Mouse (Mus musculus) gastrocnemius, postnatal 36 days (tissue): ENCODE results near the gene Kcnip1. TPM values are rescaled to one million over a fixed set of nuclear protein-coding genes. Genes with fewer than 3 reads are reported as not detected.

Source experiments
- DNase-seq, 2 experiments: peaks; one replicate each; pipeline ENCODE4 v3.0.0; 2022
- intact Hi-C: fragments of 180-260 bp; cut with DNase I; formaldehyde crosslinking; loops from one replicate; pipeline ENCODE4 v1.15.1; 2025
- total RNA-seq, 2 experiments: library from RNA; stranded (reverse); gene quantifications; 2 replicates each; pipeline ENCODE4 v1.2.3; 2021

The Kcnip1 gene
- total RNA-seq, 2 experiments from 2014 or later: not detected

- intact Hi-C loops: no loop called here
Measured at GRCm38 (mm10) chr11:33944067-33944785, 48.7 kb downstream of the Kcnip1 start.

DNA sequence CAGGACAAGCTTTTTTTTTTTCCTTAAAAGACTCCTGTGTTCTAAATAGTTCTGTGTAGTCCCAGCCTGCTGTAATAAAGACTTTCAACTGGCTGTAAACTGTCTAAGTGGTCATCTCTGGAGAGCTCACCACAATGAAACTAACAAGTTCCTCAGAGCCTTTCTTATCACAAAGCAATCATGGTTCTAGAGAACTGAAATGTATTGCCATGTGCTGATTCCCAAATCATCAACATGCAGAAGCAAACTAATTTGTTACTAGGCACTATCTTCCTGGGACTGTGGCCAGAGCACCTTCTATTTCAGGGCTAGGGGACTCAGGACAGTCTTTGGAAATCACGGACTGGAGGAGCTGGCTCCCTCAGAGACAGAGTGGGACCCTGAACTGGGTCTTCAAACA, 49.4 kb downstream of the Kcnip1 start:
- intact Hi-C loops: no loop called here
- DNase-seq: no peak

More at GRCm38 (mm10) chr11:33944067-33944785, 48.7 kb downstream of the Kcnip1 start:
- no peak for DNase-seq

DNA sequence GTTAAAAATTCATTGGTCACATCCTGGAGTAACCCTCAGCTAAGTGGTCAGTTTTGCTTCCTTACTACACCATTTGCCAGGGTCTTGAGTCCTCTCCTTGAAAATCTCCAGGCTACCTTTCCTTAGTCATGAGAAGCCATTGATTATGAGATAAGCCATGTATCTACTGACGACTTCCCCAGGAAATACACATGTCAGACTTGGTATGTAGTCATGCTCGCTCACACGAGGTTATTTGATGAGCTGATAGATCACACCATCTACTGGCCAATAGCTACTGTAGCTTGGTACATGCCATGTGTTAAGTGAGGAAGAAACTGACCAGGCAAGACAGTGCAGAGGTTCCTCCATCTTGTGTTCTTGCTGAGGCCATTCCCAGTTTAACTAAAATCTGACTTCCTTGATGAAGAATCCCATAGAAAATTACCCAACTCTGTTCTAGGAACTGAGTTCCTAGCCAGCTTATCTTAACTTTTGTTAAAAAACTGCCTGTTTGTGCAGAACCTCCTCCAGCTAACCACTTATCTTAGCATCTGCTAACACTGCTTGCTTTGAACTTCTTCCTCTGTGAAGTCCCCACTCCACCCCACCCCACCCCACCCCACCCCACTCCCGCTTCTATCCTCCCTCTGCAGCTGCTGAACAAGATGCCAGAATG, 53.4 kb downstream of the Kcnip1 start:
- intact Hi-C loops: no loop called here
- DNase-seq: no peak

DNA sequence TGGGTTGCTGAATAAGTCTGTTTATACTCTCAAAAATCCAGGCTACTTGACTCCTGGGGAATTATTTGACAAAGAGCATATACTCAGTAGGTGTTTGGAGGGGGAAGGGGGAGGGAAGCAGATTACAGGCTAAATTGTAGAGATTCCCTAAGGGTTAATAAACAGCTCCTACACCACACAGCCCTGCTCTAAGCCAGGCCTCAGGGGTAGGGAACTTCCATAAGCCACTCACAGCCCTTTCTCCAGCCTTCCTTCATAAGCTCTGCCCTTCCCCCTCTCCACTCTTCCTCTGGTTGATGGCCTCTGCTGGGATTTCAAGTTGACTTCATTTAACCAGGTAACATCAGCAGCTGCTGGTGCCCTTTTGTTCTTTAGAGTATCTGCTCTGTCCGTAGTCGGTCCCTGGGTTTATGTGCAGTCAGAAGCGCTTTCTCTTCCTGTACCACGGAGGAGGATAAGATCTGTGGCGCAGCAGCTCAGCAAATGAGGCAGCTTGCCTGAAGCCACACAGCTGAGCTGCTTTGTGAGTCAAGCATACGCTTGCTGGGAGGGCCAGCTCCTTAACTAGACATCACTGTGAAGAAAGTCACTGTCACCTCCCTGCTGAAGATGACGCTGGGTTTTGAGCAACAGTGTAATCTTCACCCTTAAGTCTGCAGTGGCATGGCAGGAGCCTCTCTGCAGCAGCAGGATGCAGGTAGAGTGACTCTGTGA, 54.2 kb downstream of the Kcnip1 start:
- DNase-seq: no peak
- intact Hi-C loops: no loop called here

- intact Hi-C loops: no loop called here
- DNase-seq: no peak
Measured at GRCm38 (mm10) chr11:33937641-33938040, 55.3 kb downstream of the Kcnip1 start.

- DNase-seq: no peak
- intact Hi-C loops: no loop called here
Measured at GRCm38 (mm10) chr11:33934286-33934685, 58.7 kb downstream of the Kcnip1 start.

DNA sequence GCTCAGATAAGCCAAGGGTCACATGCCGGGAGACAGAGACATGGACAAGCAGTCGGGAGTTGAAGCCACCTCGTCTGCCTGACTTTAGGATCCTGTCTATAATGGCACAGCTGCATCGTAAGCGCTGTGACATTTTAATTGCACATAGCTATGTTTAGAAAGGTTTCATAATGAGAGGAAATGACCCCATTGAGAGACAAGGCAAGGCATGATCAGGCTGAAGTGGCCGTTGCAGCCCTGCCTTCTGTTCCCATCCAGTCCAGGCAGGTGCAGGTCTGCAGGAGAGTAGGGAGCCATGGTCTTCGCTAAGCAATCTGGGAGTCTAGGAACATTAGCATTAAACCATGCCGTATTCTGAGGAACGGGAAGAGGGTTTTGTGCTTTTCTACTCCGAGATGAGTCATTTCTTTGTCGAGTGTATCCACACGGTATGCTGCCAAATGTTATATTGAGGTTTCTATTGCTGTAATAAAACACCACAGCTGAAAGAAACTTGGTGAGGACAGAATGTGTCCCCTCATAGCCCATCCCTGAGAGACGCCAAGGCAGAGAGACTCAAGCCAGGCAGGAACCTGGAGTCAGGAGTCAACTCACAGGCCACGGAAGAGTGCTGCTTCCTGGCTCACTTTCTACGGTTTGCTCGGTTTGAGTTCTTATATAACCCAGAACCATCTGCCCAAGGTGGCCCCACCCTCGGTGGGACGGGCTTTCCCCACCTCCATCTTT, 60.4 kb downstream of the Kcnip1 start:
- no peak for DNase-seq
- intact Hi-C loops: no loop called here

DNA sequence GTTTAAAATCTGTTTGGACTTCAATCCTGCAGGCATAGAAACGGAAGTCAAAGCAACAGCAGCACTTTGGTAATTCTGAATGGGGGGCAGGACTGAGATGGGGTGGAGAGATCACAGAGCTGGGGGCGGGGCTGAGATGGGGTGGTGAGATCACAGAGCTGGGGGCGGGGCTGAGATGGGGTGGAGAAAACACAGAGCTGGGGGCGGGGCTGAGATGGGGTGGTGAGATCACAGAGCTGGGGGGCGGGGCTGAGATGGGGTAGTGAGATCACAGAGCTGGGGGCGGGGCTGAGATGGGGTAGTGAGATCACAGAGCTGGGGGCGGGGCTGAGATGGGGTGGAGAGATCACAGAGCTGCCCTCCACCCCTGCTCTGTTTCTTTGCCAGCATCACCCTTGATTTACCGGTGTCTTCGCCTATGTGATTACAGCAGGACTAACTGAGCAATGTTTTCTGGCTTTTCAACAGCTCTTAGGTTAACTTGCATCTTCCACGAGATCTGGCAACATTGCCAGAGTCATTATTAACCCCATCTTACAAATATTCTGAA, 61.0 kb downstream of the Kcnip1 start:
- no peak for DNase-seq

DNA sequence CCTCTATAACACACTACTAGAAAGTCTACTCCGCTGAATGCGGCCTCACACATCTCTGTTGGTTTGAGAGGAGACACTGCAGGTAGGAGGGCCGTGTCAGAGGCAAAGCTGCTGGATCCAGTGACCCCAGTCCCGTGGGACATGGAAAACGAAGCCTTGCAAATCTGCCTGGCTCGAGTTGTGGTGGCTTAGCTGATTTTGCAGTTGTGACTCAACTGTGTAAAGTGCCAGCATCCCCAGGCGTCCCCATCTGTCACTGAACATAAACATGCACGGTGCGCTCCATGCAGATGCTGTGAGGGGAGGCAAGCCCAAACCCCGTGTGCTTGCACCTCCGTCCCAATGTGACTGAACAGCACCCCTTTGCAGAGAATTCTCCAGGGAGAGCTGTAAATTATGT, 63.5 kb downstream of the Kcnip1 start:
- intact Hi-C loops: no loop called here
- no peak for DNase-seq

More for the DNA sequence above, 61.0 kb downstream of the Kcnip1 start:
- intact Hi-C loops: no loop called here

DNA sequence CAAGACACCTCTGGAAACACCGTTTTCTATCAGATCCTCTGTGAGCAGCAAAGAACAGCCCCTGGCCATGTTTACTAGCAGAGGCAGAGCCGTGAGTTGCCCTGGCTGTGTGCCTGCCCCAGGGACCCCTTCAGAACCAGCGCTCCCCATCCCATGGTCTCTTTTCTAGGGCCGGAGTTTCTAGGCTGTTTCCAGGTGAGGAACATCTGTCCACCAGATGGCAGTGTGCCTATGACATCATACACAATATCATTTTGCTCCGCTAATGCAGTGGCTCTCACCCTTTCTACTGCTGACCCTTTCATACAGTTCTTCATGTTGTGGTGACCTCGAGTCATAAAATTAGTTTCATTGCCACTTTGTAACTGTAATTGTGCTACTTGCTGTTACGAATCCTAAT, 64.3 kb downstream of the Kcnip1 start:
- no peak for DNase-seq
- intact Hi-C loops: no loop called here

DNA sequence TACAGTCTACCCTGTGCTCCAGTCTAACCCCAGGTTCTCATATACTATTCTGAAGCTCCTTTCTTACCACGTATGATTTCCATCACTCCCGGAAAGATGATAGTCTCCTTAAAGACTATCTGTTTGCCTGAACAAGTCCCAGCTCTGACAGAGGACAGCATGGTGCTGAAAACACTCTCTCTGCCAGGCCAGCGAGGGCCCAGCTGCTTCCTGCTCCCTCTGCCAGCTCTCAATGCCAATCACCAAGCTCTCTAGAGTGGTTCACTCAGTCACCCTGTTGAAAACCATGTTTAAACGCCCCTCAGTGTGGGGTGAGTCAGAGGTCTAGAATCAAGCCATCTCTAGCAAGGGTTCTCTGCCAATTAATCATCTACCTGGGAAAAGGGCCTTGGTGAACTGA, 65.1 kb downstream of the Kcnip1 start:
- intact Hi-C loops: no loop called here
- no peak for DNase-seq

DNA sequence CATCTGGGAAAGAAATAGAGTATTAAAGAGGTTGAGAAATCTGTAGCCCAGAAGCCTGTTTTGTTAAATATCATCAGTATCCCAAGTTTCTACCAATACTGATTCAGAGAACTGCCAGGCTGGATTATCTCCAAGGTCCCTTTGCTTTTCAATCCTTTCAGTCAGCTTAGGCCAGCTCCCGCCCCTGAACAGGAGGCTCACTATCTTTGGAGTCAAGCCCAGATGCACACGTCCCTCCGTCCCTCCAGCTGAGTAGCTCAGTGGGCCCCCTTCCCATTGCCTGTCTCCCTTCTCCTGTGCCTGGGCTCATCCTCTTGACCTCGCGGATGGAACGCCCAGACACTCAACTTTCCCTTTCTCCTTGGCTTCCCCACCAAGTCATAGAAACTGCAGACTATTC, 65.6 kb downstream of the Kcnip1 start:
- intact Hi-C loops: no loop called here

DNA sequence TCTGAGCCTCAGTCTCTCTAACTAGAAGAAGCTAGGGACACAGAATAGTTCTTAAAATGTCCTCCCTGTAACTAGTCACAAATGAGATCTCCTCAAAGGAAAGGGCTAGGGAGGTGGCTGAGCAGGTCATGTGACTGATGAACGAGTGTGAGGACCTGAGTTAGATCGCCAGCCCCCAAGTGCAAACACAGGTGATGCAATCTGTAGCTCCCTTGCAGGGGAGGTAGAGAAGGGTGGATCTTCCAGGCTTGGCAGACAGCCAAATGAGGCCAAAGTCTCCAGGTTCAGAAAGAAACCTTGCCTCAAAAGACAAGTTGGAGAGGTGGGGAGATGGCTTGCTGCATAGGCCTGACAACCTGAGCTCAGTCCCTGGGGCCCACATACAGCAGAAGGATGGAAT, 66.4 kb downstream of the Kcnip1 start:
- no peak for DNase-seq
- intact Hi-C loops: no loop called here

More for the DNA sequence above, 65.6 kb downstream of the Kcnip1 start:
- DNase-seq: no peak

DNA sequence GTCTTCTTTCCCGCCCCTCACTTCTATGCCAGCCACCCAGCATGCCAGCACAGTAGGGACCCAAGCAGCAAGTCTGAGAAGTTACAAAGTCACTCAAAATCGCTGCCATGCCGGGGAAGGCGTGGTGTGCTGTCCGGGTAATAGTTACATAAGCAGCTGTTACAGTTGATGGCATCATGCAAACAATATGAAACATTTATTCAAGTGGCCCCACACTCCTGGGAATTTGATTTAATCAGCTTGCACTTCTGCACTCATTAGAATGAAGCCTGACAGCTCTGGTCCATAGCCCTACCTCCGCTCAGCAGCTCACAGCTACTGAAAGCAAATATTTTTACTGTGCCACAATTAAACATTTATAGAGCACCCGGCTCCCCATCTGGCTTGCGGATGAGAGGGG, 67.2 kb downstream of the Kcnip1 start:
- no peak for DNase-seq
- intact Hi-C loops: no loop called here

DNA sequence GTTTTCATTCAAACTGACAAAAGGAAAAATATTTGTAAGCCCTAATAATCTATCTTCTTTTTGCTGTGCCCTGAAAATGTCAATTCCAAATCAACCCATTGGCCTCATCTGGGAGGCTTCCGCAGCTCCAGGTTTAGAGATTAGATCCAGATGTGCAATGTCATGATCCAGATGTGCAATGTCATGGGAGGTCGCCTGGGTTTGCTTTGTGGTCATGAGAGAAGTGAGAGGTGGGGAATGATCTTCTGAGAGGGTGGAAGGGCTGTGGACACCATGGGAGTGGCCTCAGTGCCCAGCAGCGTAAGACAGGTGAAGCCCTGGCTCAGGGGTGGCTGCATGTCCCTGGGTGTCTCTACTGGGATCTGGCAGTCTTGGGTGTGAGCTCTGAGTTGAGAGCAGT, 69.9 kb downstream of the Kcnip1 start:
- intact Hi-C loops: no loop called here
- DNase-seq: no peak

- intact Hi-C loops: no loop called here
- DNase-seq: no peak
Measured at GRCm38 (mm10) chr11:33921451-33921850, 71.5 kb downstream of the Kcnip1 start.

GRCm38 (mm10) chr11:33919826-33920225, 73.1 kb downstream of the Kcnip1 start:
- intact Hi-C loops: no loop called here
- DNase-seq: no peak

DNA sequence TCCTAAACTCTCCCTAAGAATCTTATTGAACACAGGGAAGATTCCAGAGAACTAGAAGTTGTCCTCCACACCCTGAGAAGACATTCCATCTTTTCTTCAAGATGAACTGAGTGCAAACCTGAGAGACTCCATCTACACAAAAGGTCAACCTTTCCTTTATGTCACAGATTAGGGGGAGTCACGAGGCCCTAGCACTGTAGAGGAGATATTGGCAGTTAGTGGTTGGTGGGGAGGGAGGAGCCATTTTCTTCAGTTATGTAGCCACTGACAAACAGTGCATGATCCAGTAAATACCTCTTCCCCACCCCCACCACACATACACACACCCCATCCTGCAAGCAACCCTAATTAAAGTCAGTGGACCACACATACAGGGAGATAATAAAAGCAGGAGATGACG, 74.5 kb downstream of the Kcnip1 start:
- intact Hi-C loops: no loop called here

DNA sequence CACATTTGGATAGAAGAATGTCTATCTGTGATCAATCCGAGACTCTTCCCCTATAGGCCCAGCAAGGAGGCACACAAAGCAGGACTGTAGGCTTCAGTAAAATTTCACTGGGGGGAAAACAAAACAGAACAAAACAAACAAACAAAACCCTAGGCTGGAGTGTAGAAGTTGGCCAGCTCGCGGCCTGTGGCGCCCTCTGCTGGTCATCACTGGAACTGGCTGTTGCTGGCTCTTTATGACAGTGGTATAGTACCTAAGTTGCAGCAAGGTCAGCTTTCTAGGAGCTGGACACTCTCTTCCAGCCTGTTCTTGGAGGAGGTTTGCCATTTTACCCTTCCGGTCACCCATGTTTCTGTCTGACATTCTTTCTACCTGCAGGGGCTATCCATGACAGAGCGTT, 75.4 kb downstream of the Kcnip1 start:
- intact Hi-C loops: loop anchor here (2.0 kb wide), 1 partner anchor 185 kb away; no protein-coding TSS in a partner anchor
- peak in 1 of 2 experiments; percentile 60 for DNase-seq

More for the DNA sequence above, 74.5 kb downstream of the Kcnip1 start:
- no peak for DNase-seq

DNA sequence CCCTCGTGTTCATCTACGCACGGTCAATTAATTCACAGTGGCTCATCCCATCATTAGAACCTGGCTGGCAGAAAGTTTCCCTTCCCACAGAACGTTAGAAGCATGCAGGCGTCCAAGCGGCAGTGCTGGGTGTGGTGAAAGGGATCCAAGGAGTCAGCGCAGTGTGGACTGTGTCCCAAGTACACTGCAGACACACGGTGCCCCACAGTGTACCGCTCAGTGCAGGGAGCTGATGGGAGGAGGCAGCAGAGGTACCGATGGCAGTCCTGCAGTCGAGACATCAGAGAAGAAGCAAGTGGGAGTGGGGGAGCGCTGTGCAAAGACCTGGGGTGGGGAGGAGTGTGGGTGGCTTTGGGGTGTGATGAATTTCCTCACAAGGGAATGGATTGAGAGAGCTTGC, 78.7 kb downstream of the Kcnip1 start:
- intact Hi-C loops: no loop called here
- DNase-seq: no peak

- intact Hi-C loops: no loop called here
- no peak for DNase-seq
Measured at GRCm38 (mm10) chr11:33913061-33913460, 79.9 kb downstream of the Kcnip1 start.
